Mouse (Mus musculus) skeletal muscle tissue, adult 2 months (tissue): ENCODE data around the gene Tab3.

Source experiments
- DNase-seq: peaks from one replicate; pipeline ENCODE4 v3.0.0-alpha.2; 2012; ENCODE audit warnings: low read depth, low spot score

Tab3 gene

DNA sequence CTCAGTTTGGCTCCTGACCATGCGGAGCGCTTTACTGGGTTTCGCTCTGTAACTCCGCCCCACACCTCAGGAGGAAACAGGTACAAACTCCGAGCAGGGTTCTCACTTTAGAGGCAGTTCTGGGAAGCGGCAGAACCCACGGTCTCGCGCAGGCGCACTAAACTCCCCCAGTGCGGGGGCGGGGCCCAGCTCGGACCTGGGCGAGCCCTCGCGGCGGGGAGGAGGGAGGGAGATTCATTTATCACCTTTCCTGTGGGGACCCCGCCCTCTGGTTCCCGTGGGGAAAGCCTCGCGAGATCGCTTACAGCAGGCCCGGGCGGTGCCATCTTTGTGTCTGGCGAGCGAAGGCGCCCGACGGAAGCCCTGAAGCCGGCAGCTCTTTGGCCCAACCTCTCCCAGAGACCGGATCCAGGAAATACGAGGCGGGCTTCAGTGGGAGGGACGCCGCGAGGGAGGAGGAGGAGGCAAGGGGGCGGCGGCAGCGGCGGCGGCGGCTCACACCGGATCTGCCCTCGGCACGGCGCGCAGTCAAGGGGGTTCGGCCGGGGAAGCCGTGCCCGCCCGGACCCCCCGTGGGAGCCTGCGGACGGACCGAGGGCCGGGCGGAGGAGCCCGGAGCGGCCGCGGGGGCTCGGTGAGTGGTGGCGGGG is at the start of gene Tab3:
Tab3 (plus strand) TSS at position 491 of the 650 bp plus-strand sequence.
- DNase-seq: peak; percentile 95

DNA sequence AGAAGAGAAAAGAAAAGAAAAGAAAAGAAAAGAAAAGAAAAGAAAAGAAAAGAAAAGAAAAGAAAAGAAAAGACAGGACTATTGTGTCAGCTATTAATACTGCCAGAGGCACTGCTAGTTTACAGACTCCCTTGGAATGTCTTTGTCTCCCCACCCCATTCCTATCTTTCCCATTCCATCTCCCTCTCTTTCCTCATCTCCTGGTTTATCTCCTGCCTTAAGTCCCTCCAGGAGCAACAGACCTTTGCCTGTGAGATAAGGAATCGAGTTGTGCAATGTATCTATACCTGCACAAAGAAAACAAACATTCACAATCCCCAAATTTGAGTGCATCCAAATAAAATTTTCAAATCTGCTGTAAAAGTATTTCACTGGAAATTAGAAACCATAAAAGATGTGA is 48.3 kb upstream of the Tab3 start:
- DNase-seq: no peak

GRCm38 (mm10) chrX:85526263-85527019 is 47.4 kb upstream of the Tab3 start:
- no peak for DNase-seq

GRCm38 (mm10) chrX:85558931-85559330 is 14.9 kb upstream of the Tab3 start:
- DNase-seq: no peak

DNA sequence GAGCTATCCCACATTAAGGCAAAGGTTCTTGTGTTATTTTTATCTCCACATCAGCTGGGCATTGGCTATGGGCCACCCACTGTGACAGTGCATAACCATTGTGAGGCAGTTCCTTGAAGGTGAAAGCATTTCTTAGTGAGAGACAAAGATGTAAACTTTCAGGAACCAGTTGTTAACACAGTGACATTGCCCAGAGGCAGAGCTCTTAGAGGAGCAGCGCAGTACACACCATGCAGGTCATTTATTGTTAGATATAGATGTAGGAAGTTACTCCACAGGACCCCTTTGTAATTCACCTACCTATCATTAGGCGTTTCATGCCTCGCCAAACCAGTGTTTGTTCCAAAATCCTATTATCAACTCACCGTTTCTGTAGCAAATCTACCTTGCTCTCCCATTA is 7.6 kb upstream of the Tab3 start:
- DNase-seq: no peak

- DNase-seq: no peak
Observed at GRCm38 (mm10) chrX:85574182-85574541, 340 bp downstream of the Tab3 start.

DNA sequence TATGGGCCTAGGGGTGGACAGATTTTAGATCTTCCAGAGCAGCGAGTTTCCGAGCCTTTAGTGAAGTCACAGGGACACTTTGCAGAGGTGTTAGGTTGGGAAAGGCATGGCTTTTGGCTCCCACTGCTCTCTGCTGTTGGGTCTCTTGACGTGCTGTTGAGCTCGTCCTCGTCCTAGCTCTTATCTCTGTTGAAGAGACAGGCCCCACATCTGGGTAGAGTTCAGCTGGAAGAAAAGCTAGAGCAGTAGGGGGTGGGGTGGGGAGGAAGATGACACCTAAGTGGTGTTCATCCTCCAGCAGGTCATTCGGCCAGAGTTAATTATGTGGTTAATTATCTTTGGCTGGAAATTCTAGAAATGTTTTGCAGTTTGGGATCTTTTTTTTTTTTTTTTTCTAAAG is 2.5 kb downstream of the Tab3 start:
- no peak for DNase-seq

DNA sequence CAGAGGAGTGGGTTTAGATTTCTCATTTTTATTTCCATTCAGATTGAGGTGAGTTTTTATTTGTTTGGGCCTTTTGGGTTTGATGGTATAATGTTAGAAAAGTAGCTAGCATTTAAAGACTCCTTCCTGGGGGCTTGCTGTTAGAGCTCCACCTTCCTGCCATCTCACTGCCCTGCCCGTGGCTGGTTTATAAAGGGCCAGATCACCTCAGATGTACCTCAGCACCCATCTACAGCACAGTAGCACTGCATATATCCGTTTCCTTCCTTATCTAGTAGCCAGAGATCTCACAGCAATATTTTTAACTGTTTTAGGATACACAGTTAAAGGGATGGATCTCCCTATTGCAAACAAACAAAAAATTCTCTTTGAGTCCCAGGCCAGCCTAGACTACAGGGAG is 6.9 kb downstream of the Tab3 start:
- no peak for DNase-seq

- no peak for DNase-seq
Observed at GRCm38 (mm10) chrX:85582517-85582916, 8.7 kb downstream of the Tab3 start.

GRCm38 (mm10) chrX:85585575-85585974 is 11.8 kb downstream of the Tab3 start:
- DNase-seq: no peak

DNA sequence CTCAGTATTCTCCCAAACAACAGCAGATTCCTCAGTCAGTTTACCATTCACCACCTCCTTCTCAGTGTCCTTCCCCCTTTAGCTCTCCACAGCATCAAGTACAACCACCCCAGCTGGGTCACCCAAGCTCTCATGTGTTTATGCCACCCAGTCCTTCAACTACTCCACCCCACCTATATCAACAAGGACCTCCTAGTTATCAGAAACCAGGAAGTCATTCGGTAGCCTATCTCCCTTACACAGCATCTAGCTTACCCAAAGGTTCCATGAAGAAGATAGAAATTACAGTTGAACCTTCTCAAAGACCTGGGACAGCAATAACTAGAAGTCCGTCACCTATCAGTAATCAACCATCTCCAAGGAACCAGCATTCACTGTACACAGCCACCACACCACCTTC is 40.9 kb downstream of the Tab3 start:
- DNase-seq: no peak

GRCm38 (mm10) chrX:85646204-85646777 is 72.5 kb downstream of the Tab3 start:
- DNase-seq: peak; percentile 11

DNA sequence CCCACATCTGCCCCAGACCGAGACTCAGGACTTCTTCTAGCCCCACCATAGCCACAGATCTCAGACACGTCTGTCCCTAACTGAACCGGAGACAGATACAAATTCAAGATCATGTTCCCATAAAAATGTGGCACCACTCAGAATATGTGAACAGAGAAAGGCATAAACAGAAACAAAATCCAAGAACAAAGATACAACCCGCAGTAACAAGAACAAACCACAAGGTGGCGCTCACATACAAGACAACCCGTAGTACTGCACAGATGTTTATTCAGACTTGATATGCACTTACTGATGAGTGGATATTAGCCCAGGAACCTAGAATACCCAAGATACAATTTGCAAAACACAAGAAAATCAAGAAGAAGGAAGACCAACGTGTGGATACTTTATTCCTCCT is 103.0 kb downstream of the Tab3 start:
- peak; percentile 14 for DNase-seq

DNA sequence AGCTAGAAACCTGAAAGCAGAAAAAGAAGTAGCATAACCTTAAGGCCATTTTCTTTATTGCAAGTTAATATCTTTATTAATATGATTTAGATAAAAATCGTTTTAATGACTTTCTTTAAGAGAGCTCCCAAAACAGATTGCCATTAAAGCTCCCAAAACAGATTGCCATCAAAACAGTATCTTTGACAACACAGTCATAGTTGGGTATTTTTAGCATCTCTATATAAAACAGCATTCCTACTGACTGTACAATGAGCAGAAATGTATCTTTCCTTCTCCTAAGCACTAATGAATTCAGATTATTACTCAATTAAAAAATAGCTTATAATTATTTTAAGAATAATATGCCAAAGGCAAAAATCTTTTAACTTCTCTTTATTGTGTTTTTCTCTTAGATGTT is 108.3 kb downstream of the Tab3 start:
- no peak for DNase-seq

- no peak for DNase-seq
Observed at GRCm38 (mm10) chrX:85683723-85684122, 109.9 kb downstream of the Tab3 start.
